Mouse (Mus musculus): Measurements from ENCODE around the gene Gm4312. TPM values are rescaled to one million over a fixed set of nuclear protein-coding genes. Genes with fewer than 3 reads are reported as not detected.
"Not testable (repeated sequence)": the region's sequence is repeated elsewhere in the genome, so short reads cannot be mapped to it uniquely, and the experiment has no call there.

The Gm4312 gene
- polyA plus RNA-seq, 1 experiment from 2014 or later: not detected

DNA sequence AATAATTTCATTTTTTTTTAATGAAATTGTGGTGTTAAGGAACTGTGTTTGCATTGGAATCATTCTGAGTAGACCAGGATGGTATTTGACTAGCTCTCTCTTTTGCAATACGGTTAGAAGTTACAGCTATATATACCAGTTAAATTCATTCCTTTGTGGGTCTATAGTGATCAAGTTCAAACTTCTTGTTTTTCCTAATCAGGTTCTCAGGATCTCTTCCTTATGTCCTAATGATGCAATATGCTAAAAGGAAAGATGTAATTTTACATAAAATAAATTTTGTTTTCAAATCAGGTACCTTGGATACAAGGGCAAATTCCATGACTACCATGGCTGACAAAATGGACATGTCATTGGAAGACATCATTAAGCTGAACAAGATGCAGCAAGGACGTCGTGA, 41.8 kb downstream of the Gm4312 start, which contains the start of gene Gm4302:
Gm4302 (plus strand) TSS at position 301 of the 400 bp plus-strand sequence.
- H3K4me3 ChIP-seq (ENCODE audit: control insufficient read depth in 1 of 2, insufficient read depth in 1 of 2, low read depth in 1 of 2, low read length in 2 of 2); H3K9me3 ChIP-seq (ENCODE audit: control insufficient read depth, low read length): not testable (repeated sequence)

DNA sequence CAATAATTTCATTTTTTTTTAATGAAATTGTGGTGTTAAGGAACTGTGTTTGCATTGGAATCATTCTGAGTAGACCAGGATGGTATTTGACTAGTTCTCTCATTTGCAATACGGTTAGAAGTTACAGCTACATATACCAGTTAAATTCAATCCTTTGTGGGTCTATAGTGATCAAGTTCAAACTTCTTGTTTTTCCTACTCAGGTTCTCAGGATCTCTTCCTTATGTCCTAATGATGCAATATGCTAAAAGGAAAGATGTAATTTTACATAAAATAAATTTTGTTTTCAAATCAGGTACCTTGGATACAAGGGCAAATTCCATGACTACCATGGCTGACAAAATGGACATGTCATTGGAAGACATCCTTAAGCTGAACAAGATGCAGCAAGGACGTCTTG, 47.0 kb downstream of the Gm4312 start, which contains the start of gene Gm4301:
Gm4301 (plus strand) TSS at position 301 of the 400 bp plus-strand sequence.
- H3K9me3 ChIP-seq (ENCODE audit: control insufficient read depth, low read length); H3K9ac ChIP-seq (ENCODE audit: low read length); H3K36me3 ChIP-seq (ENCODE audit: control insufficient read depth, insufficient read depth, low read length); ATAC-seq (ENCODE audit: insufficient number of reproducible peaks, insufficient read depth, low FRiP score, low read depth); H3K4me3 ChIP-seq (ENCODE audit: control insufficient read depth in 1 of 2, insufficient read depth in 1 of 2, low read depth in 1 of 2, low read length in 2 of 2); H3K4me1 ChIP-seq (ENCODE audit: control insufficient read depth in 2 of 2, insufficient read depth in 2 of 2, low read length in 2 of 2); H3K27ac ChIP-seq (replicated peaks in 1 of 2; ENCODE audit: control insufficient read depth in 1 of 2, insufficient read depth in 1 of 2, low read depth in 2 of 2, low read length in 2 of 2); H3K4me2 ChIP-seq (ENCODE audit: low read length); H3K27me3 ChIP-seq (ENCODE audit: control insufficient read depth, insufficient read depth, low read length): not testable (repeated sequence)
- no CpG with 5 or more reads among the region's 2 CpGs for WGBS

More for the DNA sequence above, 41.8 kb downstream of the Gm4312 start, which contains the start of gene Gm4302:
- not testable (repeated sequence) for H3K9ac ChIP-seq (ENCODE audit: low read length); ATAC-seq (ENCODE audit: insufficient number of reproducible peaks, insufficient read depth, low FRiP score, low read depth); H3K4me2 ChIP-seq (ENCODE audit: low read length); H3K36me3 ChIP-seq (ENCODE audit: control insufficient read depth, insufficient read depth, low read length); H3K4me1 ChIP-seq (ENCODE audit: control insufficient read depth in 2 of 2, insufficient read depth in 2 of 2, low read length in 2 of 2); H3K27me3 ChIP-seq (ENCODE audit: control insufficient read depth, insufficient read depth, low read length); H3K27ac ChIP-seq (replicated peaks in 1 of 2; ENCODE audit: control insufficient read depth in 1 of 2, insufficient read depth in 1 of 2, low read depth in 2 of 2, low read length in 2 of 2)
- WGBS: no CpG with 5 or more reads among the region's 3 CpGs

Other genes starting within 250 kb of the Gm4312 start
- gene Gm4301, start 46.9 kb downstream of the Gm4312 start, polyA plus RNA-seq (2014; fragmentation: Nextera tagmentation; extraction: Ambion mirVana): not detected in 2 replicates
- gene Gm4302, start 41.7 kb downstream of the Gm4312 start, polyA plus RNA-seq (2014; fragmentation: Nextera tagmentation; extraction: Ambion mirVana): not detected in 2 replicates
- gene Gm4303, start 36.6 kb downstream of the Gm4312 start, polyA plus RNA-seq (2014; fragmentation: Nextera tagmentation; extraction: Ambion mirVana): not detected in 2 replicates
- gene Gm4305, start 31.5 kb downstream of the Gm4312 start, polyA plus RNA-seq (2014; fragmentation: Nextera tagmentation; extraction: Ambion mirVana): not detected in 2 replicates
- gene Gm4307, start 21.2 kb downstream of the Gm4312 start, polyA plus RNA-seq (2014; fragmentation: Nextera tagmentation; extraction: Ambion mirVana): not detected in 2 replicates
- 18.2 and 21.5 TPM in 2 replicates for gene Tmtc3, start 104.8 kb upstream of the Gm4312 start, polyA plus RNA-seq (2014; fragmentation: Nextera tagmentation; extraction: Ambion mirVana)
- 2.4 and 4.2 TPM in 2 replicates for gene Cep290, start 105.0 kb upstream of the Gm4312 start, polyA plus RNA-seq (2014; fragmentation: Nextera tagmentation; extraction: Ambion mirVana)
- 5.8 and 9.7 TPM in 2 replicates for gene 4930430F08Rik, start 207.9 kb upstream of the Gm4312 start, polyA plus RNA-seq (2014; fragmentation: Nextera tagmentation; extraction: Ambion mirVana)
- gene 1700017N19Rik, start 207.9 kb upstream of the Gm4312 start, polyA plus RNA-seq (2014; fragmentation: Nextera tagmentation; extraction: Ambion mirVana): not detected in 2 replicates